Mouse (Mus musculus): ENCODE data around the gene 4930548H24Rik. TPM values are rescaled to one million over a fixed set of nuclear protein-coding genes. Genes with fewer than 3 reads are reported as not detected.
A peak's percentile ranks its signal among the peaks of the same experiment; 100 is the strongest.

The 4930548H24Rik gene
- polyA plus RNA-seq (2015; fragmentation: Nextera tagmentation; extraction: Ambion mirVana) = 0.09 TPM in 1 of 2 replicates, not detected in the other

DNA sequence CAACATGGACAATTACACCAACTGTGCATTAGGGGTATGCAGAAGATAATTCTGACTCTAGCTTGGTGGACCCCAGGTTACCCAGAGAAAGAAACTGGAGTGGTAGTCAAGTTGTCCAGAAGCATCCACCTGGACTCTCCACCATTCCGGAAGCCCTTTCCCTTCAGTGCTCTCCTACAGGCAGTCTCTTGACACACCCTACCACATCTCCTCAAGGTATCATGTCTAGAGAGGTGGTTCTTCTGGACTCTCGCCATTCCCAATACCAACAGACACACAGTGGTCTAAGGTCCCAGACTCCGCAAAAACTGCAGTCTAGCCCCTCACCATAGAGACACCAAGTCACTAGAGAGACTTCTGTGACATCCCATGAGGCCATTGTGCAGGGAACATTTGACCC is at the start of gene 4930548H24Rik:
TSS of gene 4930548H24Rik (plus strand) at position 301 of the 400 bp plus-strand sequence.
- no peak for ATAC-seq
- H3K9ac ChIP-seq (ENCODE audit: low read depth, low read length) = no peak within 1 kb of the TSS
- H3K9me3 ChIP-seq (ENCODE audit: control insufficient read depth, low read length) = no peaks in the 10 kb centered on the region
- no peaks in the 10 kb centered on the region for H3K27me3 ChIP-seq (replicated peaks; ENCODE audit: control insufficient read depth, insufficient read depth, low read length)
- H3K4me2 ChIP-seq (ENCODE audit: low read length) = no peak within 1 kb of the TSS
- H3K4me1 ChIP-seq (ENCODE audit: control insufficient read depth, insufficient read depth, low read depth, low read length) = no peaks in the 10 kb centered on the region
- WGBS = 96% methylated on average over 3 of the region's 3 CpGs
- H3K4me3 ChIP-seq (ENCODE audit: low read length) = no peak within 1 kb of the TSS
- H3K36me3 ChIP-seq (ENCODE audit: control insufficient read depth, insufficient read depth, low read length) = peaks cover 12% of the 10 kb centered on the region
- no peak within 1 kb of the TSS for H3K27ac ChIP-seq (ENCODE audit: low read depth, low read length)

DNA sequence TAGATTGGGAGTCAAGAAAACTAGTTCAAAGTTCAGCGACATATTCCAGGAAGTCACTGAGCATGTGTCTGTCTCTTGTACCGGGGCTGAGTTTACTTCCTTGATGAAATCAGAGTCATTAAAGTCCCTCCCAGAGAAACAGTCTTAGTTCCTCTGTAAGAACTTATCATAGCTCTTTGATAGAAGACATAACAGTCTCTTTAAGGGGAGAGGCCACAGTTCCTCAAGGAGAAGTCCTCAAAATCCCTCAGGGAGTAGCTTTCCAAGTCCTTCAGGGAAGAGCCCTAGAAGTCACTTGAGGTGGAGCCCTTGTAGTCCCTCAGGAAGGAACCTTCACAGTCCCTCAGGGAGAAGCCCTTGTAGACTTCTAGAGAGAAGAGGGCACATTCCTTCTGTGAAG is 34.2 kb upstream of the 4930548H24Rik start:
- Histone ChIP-seq H3K4me2 (ENCODE audit: low read length) (no peak overlapping the region), H3K4me3 (ENCODE audit: low read length) (no peak overlapping the region), H3K9ac (ENCODE audit: low read depth, low read length) (no peak overlapping the region), H3K4me1 (ENCODE audit: control insufficient read depth, insufficient read depth, low read depth, low read length) (peaks cover 14% of the 10 kb centered on the region), H3K9me3 (ENCODE audit: control insufficient read depth, low read length) (no peaks in the 10 kb centered on the region), H3K27ac (ENCODE audit: low read depth, low read length) (no peak overlapping the region), H3K27me3 (replicated peaks; ENCODE audit: control insufficient read depth, insufficient read depth, low read length) (no peaks in the 10 kb centered on the region), H3K36me3 (ENCODE audit: control insufficient read depth, insufficient read depth, low read length) (no peaks in the 10 kb centered on the region)
- 95% methylated on average over 2 of the region's 2 CpGs for WGBS
- ATAC-seq = no peak

DNA sequence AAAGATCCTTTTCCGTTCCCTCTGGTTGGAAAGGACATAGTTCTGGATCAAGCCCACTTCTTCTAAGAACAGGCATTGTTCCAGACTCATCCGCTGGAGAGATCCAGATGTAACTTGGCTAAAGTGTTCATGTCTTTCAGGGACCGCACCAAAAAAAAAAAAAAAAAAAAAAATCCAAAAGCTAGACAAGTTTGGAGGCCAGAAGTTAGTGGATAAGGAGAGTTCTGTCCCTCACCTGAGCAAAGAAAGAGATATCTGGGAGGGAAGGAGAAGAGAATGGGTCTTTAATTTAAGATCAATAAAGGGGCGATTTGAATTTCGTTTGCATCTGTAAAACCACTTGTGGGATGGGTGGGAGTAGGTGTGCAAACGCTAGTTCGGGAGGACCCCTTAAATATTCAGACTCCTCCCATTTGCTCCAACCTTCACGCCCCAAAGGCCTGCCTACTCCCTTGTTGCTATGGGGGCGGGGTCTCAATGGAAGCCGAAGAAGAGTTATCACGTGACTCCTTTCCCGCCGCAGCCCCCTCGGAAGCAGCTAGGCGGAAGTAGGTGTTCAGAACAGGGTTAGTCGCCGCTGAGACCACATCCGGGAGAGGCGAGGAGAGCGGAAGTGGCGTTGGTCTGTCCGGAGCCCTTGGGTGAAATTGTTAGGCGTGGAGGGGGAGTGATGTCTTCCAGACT is 33.5 kb upstream of the 4930548H24Rik start, which contains the start of gene Zfp512:
TSS of gene Zfp512 (plus strand) at position 554 of the 684 bp plus-strand sequence.
- H3K36me3 ChIP-seq (ENCODE audit: control insufficient read depth, insufficient read depth, low read length) = no peaks in the 10 kb centered on the region
- H3K4me2 ChIP-seq (ENCODE audit: low read length) = peak within 1 kb of the TSS; percentile 83
- peaks cover 14% of the 10 kb centered on the region for H3K4me1 ChIP-seq (ENCODE audit: control insufficient read depth, insufficient read depth, low read depth, low read length)
- H3K27me3 ChIP-seq (replicated peaks; ENCODE audit: control insufficient read depth, insufficient read depth, low read length) = no peaks in the 10 kb centered on the region
- H3K27ac ChIP-seq (ENCODE audit: low read depth, low read length) = peak within 1 kb of the TSS; percentile 45; the same call in 1 of the 2 replicates
- H3K9ac ChIP-seq (ENCODE audit: low read depth, low read length) = peak within 1 kb of the TSS; percentile 67
- WGBS = 6% methylated on average over 23 of the region's 23 CpGs
- peak; percentile 100 for ATAC-seq
- H3K9me3 ChIP-seq (ENCODE audit: control insufficient read depth, low read length) = no peaks in the 10 kb centered on the region
- H3K4me3 ChIP-seq (ENCODE audit: low read length) = peak within 1 kb of the TSS; percentile 54

DNA sequence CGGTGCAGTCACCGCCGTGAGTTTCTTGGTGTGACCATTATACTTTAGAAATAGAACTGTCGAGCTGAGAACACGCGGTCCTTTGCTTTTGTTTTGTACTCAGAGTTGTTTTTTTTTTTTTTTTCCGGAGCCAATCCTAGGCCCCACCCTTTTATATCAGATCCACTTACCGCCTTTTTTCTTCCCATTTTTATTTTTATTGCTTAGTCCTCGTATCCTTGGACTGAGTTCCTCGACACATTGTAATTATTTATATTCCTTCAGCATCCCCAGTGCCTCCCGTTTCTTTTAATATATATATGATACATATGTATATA is 33.0 kb upstream of the 4930548H24Rik start:
- Histone ChIP-seq H3K27ac (ENCODE audit: low read depth, low read length) (no peak overlapping the region), H3K9me3 (ENCODE audit: control insufficient read depth, low read length) (no peaks in the 10 kb centered on the region), H3K9ac (ENCODE audit: low read depth, low read length) (peak overlapping the region; percentile 64), H3K4me2 (ENCODE audit: low read length) (peak overlapping the region; percentile 83), H3K4me3 (ENCODE audit: low read length) (peak overlapping the region; percentile 54), H3K36me3 (ENCODE audit: control insufficient read depth, insufficient read depth, low read length) (no peaks in the 10 kb centered on the region), H3K4me1 (ENCODE audit: control insufficient read depth, insufficient read depth, low read depth, low read length) (peaks cover 14% of the 10 kb centered on the region), H3K27me3 (replicated peaks; ENCODE audit: control insufficient read depth, insufficient read depth, low read length) (no peaks in the 10 kb centered on the region)
- no peak for ATAC-seq
- under 1% methylated on average over 11 of the region's 11 CpGs for WGBS

DNA sequence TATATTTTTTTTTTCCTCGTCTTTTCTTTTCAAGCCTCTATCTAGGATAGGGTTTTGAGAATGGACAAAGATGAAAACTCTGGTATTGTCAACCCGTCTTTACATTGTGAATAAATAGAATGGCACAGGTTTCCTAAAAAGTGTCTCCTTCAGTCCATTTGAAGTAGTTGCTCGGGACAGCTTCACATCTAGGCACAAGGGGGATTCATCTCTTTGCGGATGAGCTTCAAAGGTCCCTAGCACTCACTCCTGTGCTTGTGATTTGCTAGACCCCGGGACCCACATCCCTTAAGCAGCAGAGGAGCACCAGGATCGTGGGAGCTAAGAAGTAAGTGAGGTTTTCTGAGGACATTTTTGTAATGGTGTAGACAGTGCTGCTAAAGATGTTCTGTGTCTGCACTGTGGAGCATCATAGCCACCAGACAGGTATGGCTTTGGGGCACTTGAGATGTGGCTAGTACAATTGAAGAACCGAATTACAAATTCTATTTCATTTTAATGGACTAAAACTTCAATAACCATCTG is 32.6 kb upstream of the 4930548H24Rik start:
- 15% methylated on average over 7 of the region's 7 CpGs for WGBS
- H3K9ac ChIP-seq (ENCODE audit: low read depth, low read length) = peak overlapping the region; percentile 67
- H3K36me3 ChIP-seq (ENCODE audit: control insufficient read depth, insufficient read depth, low read length) = no peaks in the 10 kb centered on the region
- H3K4me3 ChIP-seq (ENCODE audit: low read length) = peak overlapping the region; percentile 54
- ATAC-seq = no peak
- no peaks in the 10 kb centered on the region for H3K27me3 ChIP-seq (replicated peaks; ENCODE audit: control insufficient read depth, insufficient read depth, low read length)
- H3K4me2 ChIP-seq (ENCODE audit: low read length) = peak overlapping the region; percentile 83
- H3K9me3 ChIP-seq (ENCODE audit: control insufficient read depth, low read length) = no peaks in the 10 kb centered on the region
- no peak overlapping the region for H3K27ac ChIP-seq (ENCODE audit: low read depth, low read length)
- peaks cover 14% of the 10 kb centered on the region for H3K4me1 ChIP-seq (ENCODE audit: control insufficient read depth, insufficient read depth, low read depth, low read length)

DNA sequence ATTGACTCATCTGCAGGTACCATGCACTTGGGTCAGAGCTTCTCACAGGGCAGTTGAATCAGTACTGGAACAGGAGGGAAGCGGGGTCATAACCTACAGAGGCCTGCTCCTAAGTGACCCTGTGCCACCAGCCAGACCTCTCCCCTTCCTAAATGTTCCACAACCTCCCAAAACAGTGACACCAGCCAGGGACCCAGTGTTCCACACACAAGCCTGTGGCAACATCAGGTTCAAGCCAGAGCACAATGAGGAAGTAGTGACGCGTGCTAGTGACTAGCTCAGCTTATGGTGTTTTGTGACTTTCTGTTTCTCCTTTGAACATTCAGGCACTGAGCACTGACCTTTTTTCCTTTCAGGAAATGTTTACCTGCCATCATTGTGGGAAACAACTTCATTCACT is 17.7 kb upstream of the 4930548H24Rik start:
- H3K9ac ChIP-seq (ENCODE audit: low read depth, low read length) = no peak overlapping the region
- H3K9me3 ChIP-seq (ENCODE audit: control insufficient read depth, low read length) = no peaks in the 10 kb centered on the region
- H3K27me3 ChIP-seq (replicated peaks; ENCODE audit: control insufficient read depth, insufficient read depth, low read length) = no peaks in the 10 kb centered on the region
- 92% methylated on average over 3 of the region's 3 CpGs for WGBS
- no peaks in the 10 kb centered on the region for H3K4me1 ChIP-seq (ENCODE audit: control insufficient read depth, insufficient read depth, low read depth, low read length)
- no peak overlapping the region for H3K27ac ChIP-seq (ENCODE audit: low read depth, low read length)
- H3K4me3 ChIP-seq (ENCODE audit: low read length) = no peak overlapping the region
- no peak for ATAC-seq
- H3K4me2 ChIP-seq (ENCODE audit: low read length) = no peak overlapping the region
- H3K36me3 ChIP-seq (ENCODE audit: control insufficient read depth, insufficient read depth, low read length) = peaks cover 44% of the 10 kb centered on the region

DNA sequence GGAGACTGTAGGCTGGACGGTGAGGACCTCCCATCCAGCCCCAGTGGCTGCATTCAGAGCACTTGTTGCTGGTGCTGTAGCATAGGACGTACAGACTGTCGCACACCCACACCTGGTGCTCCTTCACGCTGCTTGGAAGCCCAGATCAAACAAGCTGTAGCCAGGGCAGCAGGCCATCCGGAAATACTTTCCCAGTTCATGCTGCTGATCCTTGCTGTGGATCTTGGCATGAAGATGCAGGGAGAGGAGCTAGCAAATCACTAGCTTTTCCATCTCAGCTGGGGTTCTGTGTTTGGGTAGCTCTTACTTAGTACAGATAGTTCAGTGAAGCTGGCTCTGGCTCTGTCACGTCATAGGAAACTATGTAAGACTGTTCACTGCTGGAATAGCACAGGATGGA is 15.8 kb upstream of the 4930548H24Rik start:
- no peak overlapping the region for H3K4me2 ChIP-seq (ENCODE audit: low read length)
- peaks cover 59% of the 10 kb centered on the region for H3K36me3 ChIP-seq (ENCODE audit: control insufficient read depth, insufficient read depth, low read length)
- no peak overlapping the region for H3K4me3 ChIP-seq (ENCODE audit: low read length)
- no peak for ATAC-seq
- WGBS = 93% methylated on average over 6 of the region's 6 CpGs
- H3K4me1 ChIP-seq (ENCODE audit: control insufficient read depth, insufficient read depth, low read depth, low read length) = no peaks in the 10 kb centered on the region
- H3K27ac ChIP-seq (ENCODE audit: low read depth, low read length) = no peak overlapping the region
- no peaks in the 10 kb centered on the region for H3K9me3 ChIP-seq (ENCODE audit: control insufficient read depth, low read length)
- H3K27me3 ChIP-seq (replicated peaks; ENCODE audit: control insufficient read depth, insufficient read depth, low read length) = no peaks in the 10 kb centered on the region
- no peak overlapping the region for H3K9ac ChIP-seq (ENCODE audit: low read depth, low read length)

DNA sequence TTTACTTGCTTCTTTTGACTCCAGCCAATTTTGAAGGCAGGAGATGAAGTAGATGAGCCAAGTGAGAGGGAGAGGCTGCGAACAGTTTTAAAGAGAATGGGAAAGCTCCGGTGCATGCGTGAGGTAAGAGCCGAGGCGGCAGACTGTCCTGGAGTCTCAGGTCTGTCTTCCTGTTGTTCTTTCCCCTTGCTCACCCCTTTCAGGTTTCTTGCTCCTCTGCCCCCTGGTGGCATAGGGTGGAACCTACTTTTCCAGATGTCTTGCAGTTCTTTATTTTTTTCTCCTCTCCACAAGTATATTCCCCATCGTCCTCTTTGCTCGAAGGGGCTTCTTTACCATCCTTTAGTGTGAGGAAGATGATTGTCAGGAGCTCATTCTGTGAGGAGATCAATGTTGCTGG is 15.2 kb upstream of the 4930548H24Rik start:
- H3K4me1 ChIP-seq (ENCODE audit: control insufficient read depth, insufficient read depth, low read depth, low read length) = no peaks in the 10 kb centered on the region
- H3K27ac ChIP-seq (ENCODE audit: low read depth, low read length) = no peak overlapping the region
- H3K4me3 ChIP-seq (ENCODE audit: low read length) = no peak overlapping the region
- H3K36me3 ChIP-seq (ENCODE audit: control insufficient read depth, insufficient read depth, low read length) = peaks cover 59% of the 10 kb centered on the region
- no peaks in the 10 kb centered on the region for H3K9me3 ChIP-seq (ENCODE audit: control insufficient read depth, low read length)
- 78% methylated on average over 7 of the region's 7 CpGs for WGBS
- H3K27me3 ChIP-seq (replicated peaks; ENCODE audit: control insufficient read depth, insufficient read depth, low read length) = no peaks in the 10 kb centered on the region
- no peak overlapping the region for H3K4me2 ChIP-seq (ENCODE audit: low read length)
- no peak for ATAC-seq
- no peak overlapping the region for H3K9ac ChIP-seq (ENCODE audit: low read depth, low read length)

DNA sequence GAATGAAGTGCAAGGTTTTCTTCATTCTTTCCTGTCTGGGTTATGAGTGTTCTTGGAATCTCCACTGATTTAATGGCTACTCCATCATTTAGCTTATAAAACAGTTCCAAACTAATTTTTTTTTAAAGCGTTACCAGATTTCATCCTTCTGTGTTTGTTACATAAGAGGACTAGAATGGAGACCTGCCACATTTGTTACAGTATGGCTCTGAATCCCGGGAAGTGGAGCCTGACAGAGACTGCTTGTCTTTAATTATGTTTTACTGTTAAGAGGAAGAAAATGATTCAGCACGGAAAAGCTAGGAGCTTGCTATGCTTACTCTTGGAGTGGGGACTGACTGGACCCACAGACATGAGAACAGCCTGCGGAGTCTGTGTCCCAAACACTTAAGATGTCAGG is 5.0 kb upstream of the 4930548H24Rik start:
- peaks cover 49% of the 10 kb centered on the region for H3K36me3 ChIP-seq (ENCODE audit: control insufficient read depth, insufficient read depth, low read length)
- ATAC-seq = no peak
- no peak overlapping the region for H3K4me2 ChIP-seq (ENCODE audit: low read length)
- H3K4me3 ChIP-seq (ENCODE audit: low read length) = no peak overlapping the region
- no peak overlapping the region for H3K9ac ChIP-seq (ENCODE audit: low read depth, low read length)
- no peaks in the 10 kb centered on the region for H3K9me3 ChIP-seq (ENCODE audit: control insufficient read depth, low read length)
- 96% methylated on average over 4 of the region's 4 CpGs for WGBS
- no peak overlapping the region for H3K27ac ChIP-seq (ENCODE audit: low read depth, low read length)
- no peaks in the 10 kb centered on the region for H3K4me1 ChIP-seq (ENCODE audit: control insufficient read depth, insufficient read depth, low read depth, low read length)
- no peaks in the 10 kb centered on the region for H3K27me3 ChIP-seq (replicated peaks; ENCODE audit: control insufficient read depth, insufficient read depth, low read length)

All from hindbrain, embryonic 16.5 days (tissue).